Mouse (Mus musculus) embryo, embryonic 9.5 days (tissue): ENCODE results near the gene Tbrg1.

Source experiments
- DNase-seq: peaks from one replicate; pipeline ENCODE4 v3.0.0-alpha.2; 2017; ENCODE audit errors: extremely low spot score

The Tbrg1 gene

GRCm38 (mm10) chr9:37629941-37630340, 27.2 kb downstream of the Tbrg1 start:
- no peak for DNase-seq

DNA sequence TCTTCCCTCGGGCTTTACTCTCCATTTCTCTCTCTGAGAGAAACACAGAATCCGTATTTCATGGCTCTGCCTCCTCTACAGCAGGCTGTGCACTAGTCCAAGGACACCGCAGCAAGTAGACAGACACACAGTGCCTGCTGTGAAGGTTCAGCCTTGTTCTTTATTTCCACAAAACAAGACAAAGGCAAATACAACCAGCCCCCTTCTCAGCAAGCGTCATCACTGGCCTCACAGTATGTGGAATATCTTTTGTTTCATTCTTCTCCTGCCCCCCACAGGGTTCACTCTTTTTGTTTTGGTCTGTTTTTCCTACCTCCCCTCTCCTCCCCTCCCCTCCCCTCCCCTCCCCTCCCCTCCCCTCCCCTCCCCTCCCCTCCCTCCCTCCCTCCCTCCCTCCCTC, 28.5 kb downstream of the Tbrg1 start:
- DNase-seq, result no peak

DNA sequence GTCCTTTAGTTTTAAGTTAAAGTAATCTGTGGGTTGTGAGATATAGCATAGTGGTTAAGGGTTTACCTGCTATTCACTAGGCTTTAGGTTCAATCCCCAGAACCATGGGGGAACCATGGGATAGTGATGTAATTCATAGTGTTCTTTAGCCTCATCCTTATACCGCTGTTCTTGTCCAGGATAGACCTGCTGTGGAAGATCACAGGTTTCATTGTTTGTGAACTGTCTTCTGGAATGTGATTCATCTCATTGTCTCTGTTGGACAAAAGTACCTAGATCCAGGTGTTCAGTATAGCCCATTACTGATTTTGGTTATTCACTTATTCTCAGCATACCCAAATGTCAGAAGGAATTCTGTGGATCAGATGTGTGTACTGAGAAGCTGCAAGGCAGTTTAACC, 29.8 kb downstream of the Tbrg1 start:
- DNase-seq, result no peak

DNA sequence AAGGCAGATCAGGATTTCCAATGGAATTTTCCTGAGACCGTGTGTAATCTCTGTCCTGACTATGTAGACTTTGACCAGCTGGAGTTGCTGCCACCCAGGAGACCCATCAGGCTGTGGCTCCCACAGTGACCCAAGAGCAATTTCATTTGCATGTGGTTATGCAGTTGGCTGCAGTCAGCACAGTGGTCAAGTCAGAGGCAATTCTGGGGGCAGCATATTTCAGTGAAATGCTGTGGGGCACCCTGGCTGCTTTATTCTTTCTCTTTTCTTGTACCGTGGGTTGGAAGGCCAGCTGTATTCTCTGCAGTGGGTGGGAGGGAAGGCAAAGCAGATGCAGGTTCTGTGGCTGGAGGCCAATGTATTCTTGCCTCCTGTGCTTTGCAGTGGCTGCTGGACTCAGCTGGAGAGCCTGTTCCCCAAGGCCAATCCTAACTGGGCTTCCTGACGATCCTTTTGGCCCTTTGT, 31.0 kb downstream of the Tbrg1 start:
- no peak for DNase-seq

- no peak for DNase-seq
Measured at GRCm38 (mm10) chr9:37625641-37626040, 31.5 kb downstream of the Tbrg1 start.

- no peak for DNase-seq
Measured at GRCm38 (mm10) chr9:37625129-37625528, 32.0 kb downstream of the Tbrg1 start.

DNA sequence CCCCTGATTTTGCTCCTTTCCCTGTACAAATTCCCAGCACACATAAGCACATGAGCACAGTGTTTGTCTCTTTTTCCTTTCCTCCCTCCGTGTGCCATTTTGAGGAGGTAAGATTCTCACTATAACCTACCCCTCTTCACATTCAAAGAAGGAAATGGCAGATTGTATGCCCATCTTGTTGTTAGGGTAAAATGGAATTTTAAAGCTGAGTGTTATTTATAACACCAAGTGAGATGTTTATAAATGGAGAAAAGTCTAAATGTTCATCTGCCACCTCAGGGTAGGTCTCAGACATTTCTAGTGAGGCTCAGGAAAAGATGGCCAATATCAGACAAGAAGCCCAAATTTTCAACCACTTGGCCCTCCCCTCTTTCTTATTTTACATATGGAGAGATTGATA, 32.6 kb downstream of the Tbrg1 start:
- DNase-seq, result no peak

DNA sequence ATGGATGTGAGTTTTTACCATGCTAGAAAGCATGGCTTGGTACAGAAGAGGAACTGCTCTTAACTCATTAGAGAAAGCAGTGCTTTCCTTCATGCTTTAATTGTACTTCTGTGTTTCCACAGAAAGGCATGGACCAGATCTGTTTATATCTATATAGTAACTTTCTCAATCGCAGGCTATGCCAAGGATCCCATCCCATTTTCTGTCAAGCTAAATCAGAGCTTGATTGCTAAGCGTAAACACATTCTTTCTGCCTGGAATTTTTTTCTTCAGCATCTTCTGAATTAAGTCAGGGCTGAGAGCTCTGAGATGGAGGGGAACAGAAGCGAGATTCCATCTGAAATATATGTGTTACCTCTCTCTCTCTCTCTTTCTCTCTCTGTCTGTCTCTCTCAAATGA, 33.1 kb downstream of the Tbrg1 start:
- DNase-seq, result no peak

DNA sequence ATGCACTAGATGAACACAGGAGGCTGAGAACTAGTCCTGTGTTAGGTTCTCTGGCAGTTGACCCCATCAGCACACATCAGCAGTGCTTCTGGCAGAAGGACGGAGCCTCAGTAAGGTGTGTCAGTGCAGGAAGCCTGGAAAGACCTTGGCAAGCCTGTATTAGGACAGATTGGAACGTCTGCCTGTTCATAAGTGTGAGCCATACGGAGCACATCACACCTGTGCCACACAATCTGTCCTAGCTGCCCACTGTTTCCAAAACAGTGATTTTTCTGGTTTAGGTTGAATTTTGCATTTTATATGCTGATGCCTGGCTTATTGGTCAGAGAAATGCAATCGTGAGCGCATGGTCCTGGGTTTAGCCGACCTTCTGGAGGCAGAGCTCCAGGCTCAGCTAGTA, 35.8 kb downstream of the Tbrg1 start:
- DNase-seq, result no peak

DNA sequence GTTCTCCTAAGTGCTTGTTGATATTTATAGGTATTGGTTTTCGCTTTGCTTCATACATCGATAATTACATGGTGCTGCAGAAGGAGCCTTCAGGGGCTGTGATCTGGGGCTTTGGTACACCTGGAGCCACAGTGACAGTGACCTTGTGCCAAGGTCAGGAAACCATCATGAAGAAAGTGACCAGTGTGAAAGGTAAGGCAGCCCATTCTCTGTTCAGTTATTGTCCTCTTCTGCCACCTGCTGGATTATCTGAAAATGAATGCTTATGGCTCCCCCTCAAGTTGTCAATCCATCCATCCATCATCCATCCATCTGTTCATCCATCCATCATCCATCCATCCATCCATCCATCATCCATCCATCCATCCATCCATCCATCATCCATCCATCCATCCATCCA, 40.3 kb downstream of the Tbrg1 start:
- DNase-seq, result peak; percentile 45

DNA sequence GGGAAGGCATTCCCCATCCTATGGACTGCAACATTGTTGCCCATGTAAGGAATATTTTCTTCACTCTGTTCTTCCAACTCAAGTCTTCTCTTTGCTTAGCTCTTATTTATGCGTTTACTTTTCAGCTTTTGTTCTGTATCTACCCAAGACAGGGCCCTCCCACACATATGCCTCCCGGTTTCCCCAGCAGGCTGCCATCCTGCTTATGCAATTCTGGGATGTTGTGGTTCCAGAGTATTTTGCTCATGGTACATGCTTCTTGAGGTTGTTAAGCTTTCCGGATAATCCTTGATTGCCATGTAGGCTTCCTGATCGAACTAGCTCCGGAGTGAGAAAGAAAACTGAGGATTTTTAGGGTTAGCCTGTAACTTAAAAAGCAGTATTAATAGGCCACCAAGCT, 41.9 kb downstream of the Tbrg1 start:
- no peak for DNase-seq

DNA sequence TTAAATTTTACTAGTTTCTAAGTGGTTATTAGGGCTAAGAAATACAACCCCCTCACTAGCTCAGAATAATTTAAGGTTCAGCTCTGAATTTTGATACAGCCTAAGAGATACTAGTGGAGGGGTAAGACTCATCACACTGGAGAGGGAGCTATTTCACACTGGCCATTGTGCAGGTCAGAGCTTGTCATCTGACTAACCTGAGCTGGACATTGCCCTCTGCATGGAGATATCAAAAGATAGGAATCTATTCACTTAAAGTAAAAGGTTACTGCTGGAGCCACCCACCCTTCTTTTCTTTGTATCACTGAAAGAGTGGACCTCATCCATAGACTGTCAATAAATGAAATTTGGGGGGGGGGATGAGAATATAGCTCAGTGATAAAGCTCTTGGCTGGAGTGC, 42.8 kb downstream of the Tbrg1 start:
- DNase-seq, result no peak

GRCm38 (mm10) chr9:37613911-37614280, 43.2 kb downstream of the Tbrg1 start:
- DNase-seq, result no peak

- DNase-seq, result peak; percentile 94
Measured at GRCm38 (mm10) chr9:37613182-37613910, 43.8 kb downstream of the Tbrg1 start, which contains the start of gene Spa17. TSS of gene Spa17 (minus strand) at chr9:37613722.

DNA sequence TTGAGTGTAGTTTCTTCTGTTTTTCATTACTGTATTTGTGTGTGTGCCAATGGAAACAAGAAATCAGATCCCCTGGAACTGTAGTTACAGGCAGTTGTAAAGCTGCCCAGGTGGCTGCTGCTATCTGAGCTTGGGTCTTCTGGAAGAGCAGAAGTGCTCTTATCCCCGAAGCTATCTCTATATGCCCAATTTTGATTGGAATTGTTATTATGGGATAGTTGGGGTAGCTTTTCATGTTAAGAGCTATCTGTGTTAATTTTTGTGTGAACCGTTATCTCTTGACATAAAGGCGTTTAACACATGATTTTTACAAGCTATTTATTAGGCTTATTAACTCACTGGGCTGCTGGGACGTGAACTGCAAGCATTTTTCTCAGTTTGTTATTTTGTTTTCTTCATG, 47.6 kb downstream of the Tbrg1 start:
- no peak for DNase-seq

DNA sequence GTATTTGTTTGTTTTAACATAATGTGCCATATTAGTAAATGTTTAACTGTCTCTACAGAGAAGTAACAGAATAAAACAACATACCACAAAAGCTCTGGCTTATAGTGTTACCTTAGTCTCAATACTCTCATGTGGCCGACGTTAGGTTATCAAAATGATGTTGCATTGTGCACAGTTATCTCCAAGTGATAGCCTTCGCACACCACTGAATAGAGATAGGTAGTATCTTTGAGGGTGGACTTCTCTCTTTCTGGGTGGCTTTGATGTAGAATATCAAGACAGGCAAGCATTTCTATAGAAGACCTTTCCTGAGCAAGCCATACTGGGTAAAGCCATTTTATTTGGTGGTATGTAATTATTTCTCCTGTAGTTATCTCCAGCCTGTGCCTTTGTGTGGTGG, 52.0 kb downstream of the Tbrg1 start:
- DNase-seq, result no peak

GRCm38 (mm10) chr9:37600538-37601205, 56.4 kb downstream of the Tbrg1 start:
- DNase-seq, result no peak
